Mouse (Mus musculus) common myeloid progenitor, adult 5-6 weeks (primary cell): ENCODE measurements at regions not wholly inside any gene's neighbourhood (a gene's known extent, or its start where the extent isn't known, plus 50 kb on each side); places are given as distances from the start of the nearest gene placed in this dataset.
"Not testable (repeated sequence)": the region's sequence is repeated elsewhere in the genome, so short reads cannot be mapped to it uniquely, and the experiment has no call there.

Source experiments
- ATAC-seq: replicated peaks from 2 replicates; pipeline ENCODE4 v1.8.0; 2016; ENCODE audit warnings: low read depth, mild to moderate bottlenecking, moderate TSS enrichment, inconsistent platforms; ENCODE audit not compliant: poor library complexity, severe bottlenecking

DNA sequence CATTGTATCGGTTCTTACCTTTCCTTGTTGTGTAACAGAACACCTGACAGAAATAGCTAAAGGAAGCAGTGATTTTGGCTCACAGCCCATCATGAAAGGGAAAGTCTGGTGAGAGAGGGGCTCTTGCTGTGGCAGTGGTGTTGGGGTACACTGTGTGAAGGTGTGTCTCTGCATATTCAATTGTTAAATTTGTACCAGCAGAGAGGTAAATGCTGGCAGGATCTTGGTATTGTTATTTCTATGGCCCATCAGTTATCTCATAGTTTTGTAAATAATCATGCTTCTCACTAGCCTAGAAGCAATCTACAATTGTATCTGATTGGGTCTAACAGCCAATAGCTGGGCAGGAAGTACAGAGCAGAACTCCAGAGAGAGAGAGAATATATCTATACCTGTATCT lies 95.7 kb downstream of the Mfap3l start:
- no peak for ATAC-seq

DNA sequence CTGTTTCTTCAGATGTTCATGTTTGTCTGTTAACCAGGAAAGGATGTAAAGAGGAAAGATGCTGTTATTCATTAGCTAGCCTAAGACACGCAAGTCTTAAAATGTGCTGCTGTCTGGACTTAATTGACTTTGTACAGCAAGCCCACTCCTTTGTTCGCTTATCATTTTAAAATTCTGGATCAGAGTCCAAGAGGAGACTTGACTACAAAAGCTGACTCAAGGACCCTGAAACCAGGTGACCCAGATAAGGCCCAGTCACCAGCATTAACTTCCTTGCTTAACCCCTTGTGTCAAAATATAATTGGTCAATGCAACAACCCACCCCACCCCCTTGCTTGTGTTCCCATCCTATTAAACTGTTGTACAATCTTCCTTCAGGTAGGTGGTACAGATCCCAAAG lies 99.9 kb downstream of the Mfap3l start:
- ATAC-seq = no peak

DNA sequence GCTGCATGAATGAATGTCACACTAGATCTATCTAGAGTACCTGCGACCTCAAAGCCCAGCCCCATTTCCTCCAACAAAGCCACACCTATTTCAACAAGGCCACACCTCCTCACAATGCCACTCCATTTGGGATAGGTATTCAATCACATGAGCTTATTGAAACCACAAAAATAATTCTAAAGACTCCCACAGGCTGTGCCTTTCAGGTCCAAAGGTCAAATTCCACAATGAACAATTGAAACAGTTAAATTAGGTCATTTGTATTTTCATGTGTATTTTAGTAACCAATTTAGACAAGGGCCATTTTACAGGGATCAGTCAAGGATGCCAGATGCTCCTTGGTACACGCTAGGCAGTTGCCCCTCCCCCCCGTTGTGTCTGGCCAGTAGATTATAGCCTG lies 103.3 kb downstream of the Mfap3l start:
- no peak for ATAC-seq

DNA sequence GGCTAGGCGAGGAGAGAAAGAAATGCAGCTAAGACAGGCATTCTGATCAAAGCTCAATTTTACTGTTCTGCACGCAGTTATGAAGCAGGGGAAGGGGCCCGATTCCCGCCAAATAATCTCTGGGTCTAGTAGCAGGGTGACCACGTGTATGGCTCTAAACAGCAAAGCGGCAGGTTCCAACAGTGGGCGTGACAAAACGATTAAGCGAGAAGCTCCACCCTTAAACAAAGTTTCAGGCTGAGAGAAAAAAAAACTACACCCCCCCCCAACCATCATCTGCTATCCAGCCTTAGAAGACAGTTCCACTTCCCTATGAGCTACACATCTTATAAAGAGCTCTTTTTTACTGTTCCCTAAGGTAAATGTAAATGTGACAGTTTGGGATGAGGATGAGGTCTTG lies 103.8 kb downstream of the Mfap3l start:
- no peak for ATAC-seq

DNA sequence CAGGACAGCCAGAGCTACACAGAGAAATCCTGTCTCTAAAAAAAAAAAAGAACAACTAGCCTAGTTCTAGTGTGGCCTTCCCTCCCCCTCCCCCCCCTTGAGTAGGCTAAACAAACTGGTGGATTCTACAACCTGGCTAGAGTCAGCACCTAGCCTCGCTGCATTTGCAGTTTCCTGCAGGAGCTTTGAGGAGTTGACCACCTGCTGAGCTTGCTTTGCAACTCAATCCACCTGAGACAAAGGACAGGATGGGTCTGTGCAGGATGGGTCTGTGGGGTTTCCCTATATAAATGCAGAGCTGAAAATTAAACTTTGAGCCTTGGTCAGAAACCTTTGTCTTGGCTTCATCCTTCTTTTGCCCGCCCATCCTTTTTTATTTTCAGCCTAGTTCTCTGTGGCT lies 104.3 kb downstream of the Mfap3l start:
- no peak for ATAC-seq

DNA sequence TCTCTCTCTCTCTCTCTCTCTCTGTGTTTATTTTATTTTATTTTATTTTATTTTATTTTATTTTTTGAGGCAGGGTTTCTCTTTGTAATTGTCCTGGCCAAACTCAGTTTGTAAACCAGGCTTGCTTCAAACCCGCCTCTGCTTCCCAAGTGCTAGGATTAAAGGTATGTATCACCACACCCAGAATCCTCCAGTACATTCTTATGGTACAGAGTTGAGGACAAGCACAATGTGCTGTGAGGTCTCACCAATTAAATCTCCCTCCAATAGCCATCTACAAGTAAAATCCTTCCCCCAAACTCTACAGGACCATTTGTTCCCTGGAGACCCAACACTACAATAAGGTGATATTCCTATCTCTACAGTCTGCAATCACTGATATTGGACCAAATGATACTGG lies 105.0 kb downstream of the Mfap3l start:
- ATAC-seq = no peak

DNA sequence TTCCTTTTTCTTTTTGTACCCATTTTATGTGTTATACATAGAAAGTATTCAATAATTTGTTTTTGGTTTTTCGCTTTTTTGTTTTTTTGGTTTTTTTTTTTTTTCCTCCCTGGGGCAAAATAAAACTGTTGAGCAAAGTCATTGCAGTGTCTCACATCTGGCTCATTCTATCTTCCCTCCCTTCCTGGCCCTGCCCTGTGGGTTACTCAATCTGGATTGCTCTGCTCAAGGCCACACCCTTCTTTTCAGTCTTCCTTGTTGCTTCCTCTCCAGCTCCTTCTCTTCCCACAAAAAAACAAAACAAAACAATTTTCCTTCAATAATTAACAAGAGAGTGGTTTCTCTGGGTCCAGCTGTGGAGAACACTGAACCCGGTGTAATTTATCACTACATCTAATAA lies 113.2 kb downstream of the Mfap3l start:
- no peak for ATAC-seq

DNA sequence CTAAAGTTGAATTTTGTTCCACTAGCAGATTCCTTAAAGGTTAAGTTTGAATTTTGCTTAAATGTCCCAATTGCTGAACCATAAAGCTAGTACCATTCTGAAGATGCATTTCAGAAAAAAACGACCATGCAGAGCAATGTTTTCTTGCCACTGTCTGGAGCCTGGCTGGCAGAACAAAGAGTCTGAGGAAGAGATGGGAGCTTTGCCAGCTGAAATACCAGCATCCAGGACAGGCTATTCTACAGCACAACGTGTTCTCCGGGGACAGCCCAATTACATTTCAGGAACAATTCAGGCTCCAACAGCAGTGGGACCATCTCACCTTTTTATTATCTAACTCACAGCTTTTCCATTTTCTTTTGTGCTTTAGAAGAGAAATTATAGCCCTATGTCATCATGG lies 113.9 kb downstream of the Mfap3l start:
- ATAC-seq = no peak

DNA sequence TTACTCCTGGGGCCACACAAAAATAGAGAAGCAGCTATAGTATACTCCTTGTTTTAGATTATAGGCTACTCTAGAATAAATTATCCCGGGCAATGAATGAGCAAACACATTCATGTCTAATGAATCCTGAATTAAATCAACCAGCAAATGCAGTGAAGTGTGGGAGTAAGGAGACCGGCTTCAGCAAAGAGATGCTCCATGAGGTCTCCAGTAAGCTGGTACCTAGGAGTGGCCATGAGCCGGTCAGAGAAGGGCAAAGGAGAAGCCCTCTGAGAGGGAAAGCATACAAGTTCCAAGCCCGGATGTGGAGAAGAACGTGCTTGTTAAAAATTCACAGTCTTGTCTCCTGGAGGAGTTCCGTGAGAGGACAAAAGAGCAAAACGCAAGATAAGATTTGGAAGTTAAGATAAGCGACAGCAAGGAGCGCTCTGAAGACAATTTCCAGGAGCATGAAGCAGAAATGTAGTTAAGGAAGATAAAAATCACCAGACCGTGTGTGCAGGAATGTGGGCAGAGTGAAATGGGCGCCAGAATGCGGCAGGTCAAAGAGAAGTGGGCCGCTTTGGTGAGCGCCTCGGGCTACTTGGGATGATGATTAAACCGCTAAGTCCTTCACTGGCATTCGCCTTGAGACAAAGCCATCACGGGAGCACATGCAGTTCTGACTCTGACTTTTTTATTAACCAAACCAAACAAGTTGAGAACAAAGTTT lies 123.2 kb downstream of the Mfap3l start:
- ATAC-seq = no peak

DNA sequence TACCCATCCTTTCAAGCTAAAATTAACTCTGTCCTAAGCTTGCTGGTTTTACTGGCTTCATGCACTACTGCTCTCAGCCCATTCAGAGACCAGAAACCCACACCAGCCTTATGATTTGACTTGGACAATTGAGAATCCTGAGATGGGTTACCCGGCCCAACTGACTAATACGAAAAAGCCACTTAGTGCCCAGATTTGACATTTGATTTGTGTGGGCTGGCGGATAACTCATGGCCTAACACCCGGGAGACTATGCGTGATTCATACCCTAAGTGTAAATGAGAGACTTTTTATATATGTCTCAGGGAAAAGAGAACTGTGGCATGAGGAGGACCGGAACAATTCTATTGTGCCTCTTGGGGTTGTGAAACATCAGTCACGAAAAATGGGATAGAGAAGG lies 126.3 kb upstream of the Hpf1 start:
- ATAC-seq = no peak

DNA sequence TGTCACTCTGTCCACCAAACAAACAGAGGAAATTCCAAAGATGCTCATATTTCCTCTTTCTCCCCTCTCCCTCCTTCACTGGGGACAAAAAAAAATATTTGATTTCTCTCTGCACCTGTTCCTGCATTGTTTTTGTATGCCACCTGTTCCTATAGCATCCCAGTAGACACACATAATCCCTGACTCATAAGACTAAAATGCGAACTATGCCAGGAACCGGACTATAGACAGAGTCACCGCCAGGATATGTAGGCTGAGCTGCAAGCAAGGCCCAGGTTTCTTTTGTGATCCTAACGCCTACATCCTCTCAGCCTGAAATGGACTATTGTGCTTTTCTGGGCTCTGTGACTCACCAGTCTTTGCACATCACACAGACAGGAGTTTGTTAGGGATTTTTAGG lies 116.9 kb upstream of the Hpf1 start:
- ATAC-seq = no peak

DNA sequence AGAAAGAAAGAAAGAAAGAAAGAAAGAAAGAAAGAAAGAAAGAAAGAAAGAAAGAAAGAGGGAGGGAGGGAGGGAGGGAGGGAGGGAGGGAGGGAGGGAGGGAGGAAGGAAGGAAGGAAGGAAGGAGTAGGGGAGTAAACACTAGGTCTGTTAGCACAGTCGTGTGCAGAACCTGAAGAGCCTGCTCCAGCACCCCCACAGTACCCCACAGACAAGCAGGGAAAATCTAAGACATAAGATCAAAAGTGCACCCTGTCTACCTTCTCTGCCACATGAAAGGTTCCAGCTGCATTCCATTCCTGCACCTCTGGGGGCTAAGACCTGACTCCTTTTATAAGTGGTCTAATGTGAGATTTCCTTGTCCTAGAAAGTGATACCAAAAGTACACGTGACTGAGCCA lies 114.0 kb upstream of the Hpf1 start:
- ATAC-seq = not testable (repeated sequence)

DNA sequence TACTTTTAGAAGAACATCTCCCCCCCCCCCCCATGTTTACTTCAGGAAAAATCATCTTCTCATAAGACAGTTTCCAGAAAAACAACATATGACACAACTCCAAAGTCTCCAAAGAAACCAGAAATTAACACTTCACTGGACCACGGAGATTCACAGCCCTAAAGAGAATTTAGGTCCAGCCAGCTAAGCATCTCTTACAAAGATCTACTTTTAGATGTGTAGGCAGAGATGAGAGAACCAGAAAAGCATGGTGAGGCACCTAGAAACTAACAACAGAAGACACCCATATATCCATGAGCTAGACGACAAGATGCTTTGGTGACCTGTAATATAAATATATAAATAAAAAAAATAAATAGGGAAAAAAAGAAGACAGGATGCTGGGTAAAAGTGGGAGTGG lies 105.2 kb upstream of the Hpf1 start:
- no peak for ATAC-seq

DNA sequence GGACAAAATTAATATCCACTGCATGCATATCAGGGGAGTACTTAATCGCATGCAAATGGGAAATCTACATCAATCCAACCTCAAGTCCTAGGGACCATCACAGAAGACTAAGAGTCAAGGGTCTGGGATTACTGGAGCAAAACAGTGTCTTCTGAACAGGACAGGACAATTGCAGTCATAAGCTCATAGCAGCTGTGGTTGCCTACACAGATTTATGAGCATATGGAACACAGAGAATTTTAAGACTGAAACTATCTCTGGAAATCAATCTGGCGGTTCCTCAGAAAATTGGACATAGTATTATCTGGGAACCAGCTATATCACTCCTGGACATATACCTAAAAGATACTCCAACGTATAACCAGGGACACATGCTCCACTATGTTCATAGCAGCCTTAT lies 99.8 kb upstream of the Hpf1 start:
- no peak for ATAC-seq

DNA sequence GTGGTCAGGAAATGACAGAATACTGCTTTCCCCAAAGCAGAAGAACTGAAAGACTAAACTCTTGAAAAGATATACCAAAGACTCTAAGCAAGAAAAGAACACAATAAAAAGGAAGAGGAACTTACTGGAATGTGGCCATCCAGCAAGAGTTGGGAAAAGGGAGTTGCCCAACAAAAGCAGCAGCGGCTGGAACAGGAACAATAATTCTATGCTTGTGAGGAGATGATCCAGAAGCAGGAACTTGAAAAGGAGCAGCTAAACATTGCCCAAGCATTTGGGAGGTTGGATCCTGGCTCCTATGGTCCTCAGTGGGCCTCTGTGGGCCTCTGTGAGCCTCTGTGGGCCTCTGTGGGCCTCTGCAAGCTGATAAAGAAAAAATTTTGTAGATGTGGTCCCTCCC lies 97.7 kb upstream of the Hpf1 start:
- 0 out of 2 replicates have a peak, but pooled peaks have one; percentile 22 for ATAC-seq

DNA sequence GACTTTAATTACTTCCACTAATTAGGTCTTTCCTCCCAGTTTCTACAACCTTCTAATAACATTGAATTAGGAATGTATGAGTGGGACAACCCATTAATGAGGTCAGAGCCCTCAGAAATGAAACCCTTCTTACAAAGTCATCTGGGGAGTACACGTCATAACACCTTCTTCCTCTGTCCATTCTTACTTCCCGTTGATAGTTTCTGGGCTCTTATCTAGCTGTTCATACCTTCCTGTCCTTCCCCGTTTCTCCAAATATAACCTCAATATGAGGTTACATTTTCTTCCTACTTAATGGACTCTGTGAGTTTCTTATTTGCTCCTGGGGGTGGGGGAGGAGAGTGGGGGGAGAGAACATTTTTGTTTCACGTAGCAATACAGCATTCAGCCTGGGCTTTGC lies 85.4 kb upstream of the Hpf1 start:
- ATAC-seq = peak; percentile 97

DNA sequence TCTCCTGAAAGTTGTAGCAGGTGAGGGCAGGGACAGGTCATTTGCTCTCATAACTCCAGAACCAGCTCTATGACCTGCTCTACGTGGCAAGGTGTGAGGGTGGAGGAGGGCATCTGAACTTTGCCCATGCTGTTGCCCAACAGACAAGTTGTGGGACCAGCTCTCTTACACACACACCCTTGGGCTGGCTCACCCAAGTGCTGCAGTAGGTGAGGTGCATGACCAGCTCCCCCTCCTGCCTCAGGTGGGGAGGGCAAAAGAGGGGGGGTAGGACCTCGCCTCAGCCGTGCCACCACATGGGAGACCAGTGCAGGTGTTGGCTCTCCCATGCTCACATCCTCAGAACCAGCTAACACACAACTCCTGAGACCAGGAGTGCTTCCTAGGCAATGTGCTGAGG lies 83.4 kb upstream of the Hpf1 start:
- no peak for ATAC-seq

DNA sequence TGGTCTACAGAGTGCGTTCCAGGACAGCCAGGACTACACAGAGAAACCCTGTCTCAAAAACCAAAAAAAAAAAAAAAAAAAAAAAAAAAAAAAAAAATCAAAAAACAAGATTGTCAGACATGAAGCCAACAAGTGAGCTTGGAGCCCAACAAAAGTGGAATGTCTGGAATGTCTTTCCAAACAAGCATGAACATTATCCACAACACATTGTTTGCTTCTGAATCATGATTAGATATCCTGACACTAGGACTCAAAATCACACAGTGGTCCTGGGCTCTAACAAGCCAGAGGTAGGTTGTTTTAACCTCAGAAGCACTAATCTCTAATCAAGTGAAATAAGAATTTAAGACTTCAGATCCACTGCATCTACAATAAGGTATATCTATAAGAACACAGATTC lies 80.4 kb upstream of the Hpf1 start:
- no peak for ATAC-seq

DNA sequence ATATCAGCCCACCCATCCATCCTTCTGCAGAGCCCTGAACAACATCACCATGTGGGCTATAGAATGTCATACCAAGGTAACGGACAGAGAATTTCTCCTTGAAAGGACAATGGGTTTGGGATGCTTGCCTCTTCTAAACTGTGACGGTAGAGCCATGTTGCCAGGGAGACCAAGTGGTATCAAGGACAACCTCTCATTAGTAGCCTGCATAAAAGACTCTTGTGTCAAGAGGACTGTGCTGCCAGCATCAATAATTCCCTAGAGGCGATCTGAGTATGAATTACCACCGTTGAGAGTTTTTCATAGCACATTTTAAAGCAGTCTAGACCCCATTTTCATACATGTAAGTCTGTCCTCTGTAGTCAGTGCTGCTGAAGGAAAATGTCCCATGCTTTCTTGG lies 79.3 kb upstream of the Hpf1 start:
- no peak for ATAC-seq

DNA sequence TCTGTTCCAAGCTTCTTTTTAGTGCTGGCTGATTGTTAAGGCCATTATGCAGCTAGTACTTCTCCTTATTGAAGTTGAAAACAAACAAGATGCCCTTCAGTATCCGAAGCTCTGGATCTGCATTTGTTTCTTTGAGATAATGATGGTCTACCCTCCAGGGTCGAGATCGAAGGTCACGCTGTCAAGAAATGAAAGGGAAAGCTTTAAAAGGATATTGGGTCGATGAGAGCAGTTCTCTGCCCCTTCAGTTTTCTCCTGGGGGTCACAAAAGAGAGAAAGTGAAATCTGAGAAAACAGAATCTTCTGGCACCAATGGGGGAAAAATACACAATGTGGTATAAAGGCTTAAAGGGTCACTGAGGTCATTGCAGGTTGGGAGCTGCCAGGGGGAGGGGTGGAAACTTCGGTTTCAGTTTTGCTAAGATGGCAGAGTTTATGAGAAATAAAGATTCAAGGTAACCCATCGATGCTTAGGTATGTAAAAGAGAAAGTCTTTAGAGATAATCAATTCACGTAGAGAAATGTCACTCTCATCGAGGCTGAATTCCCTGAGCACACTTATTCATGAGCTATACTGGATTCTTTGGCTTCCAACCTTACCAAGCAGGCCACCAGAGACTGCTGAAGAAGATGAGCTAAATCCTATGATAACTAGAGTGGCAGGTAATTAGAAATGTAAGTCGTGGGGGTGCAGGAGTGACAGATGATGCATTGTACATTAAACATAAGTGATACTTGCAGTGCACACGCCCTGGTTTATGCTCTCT lies 64.4 kb upstream of the Hpf1 start:
- no peak for ATAC-seq

DNA sequence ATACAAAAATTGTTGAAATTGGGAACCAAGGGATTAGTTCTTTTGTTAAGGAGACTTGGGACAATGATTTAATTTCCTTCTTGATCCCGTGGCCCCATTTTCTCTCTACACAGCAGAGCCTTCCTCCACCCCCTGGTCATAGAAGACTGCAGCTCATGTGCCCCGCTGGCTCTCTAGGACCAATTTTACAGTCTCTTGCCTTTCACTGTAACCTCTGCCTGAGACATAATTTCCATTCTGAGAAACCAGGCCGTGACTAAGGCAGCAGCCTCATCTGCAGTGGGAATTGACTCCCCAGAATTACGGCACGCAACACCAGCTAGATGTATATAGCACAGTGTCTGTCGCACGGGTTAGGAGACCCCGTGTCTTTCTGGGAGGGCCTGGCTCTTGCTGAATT lies 63.0 kb upstream of the Hpf1 start:
- ATAC-seq = no peak

DNA sequence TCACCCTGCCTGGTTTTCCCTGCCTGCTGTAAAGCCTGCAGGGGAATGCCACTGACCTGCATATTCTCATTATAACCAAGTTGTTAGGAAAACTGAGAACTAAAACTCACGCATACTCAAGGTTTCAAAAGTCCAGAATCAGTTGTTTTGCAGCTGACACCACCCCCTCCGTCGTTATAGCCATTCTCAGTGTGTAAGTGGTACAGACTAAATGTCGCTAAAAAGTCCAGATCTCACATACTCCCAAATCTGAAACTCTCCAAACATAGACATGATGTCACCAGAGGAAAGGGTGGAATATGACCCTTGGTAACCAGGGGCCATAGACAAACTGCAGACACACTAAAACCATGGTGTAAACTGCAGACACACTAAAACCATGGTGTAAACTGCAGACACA lies 61.1 kb upstream of the Hpf1 start:
- no peak for ATAC-seq
